Mouse (Mus musculus) cerebellum, postnatal 25 days (tissue): Measurements from ENCODE around the gene Gpr85.

ENCODE experiments used
- DNase-seq, 2 experiments: peaks; one replicate each; pipeline ENCODE4 v3.0.0; 2021; ENCODE audit warnings: mixed read lengths in 2 of 2

The Gpr85 gene

DNA sequence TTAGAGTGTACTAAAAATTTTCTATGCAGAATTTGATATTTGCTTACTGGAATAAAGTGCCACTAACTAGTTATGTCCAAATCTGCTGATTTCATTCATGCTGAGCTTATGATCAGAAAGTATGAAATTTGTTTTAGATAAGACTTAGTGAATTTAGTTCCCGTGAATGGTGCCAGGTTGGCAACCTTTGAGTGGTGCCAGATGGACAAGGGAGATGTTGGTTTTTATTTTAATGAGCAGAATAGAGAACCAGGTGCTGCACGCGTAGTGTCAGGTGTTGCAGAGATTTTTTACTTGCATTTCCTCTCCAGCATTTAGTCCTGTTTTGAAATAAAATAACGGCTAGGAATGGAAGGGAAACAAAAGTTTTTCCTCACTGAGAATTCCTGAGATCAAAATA, 27.6 kb downstream of the Gpr85 start:
- DNase-seq: peak; percentile 59 to 70

DNA sequence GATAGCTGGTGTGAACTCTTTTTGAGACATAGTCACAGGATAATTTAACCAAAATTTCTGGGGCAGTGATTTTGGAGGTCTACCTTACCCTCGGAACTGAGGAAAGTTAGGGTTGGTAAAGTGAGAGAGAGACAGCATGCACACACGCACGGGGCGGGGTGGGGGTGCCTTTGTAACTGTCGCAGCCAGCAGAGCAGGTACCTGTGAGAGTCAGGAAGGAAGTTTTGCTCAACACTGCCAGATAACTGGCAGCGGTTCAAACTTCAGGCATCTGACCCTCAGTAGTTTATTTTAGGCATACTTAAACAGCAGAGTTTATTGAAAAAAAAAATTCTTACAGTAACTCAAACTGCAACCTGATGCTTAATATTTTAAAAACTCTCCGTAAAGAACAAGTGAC, 39.7 kb downstream of the Gpr85 start:
- no peak for DNase-seq

DNA sequence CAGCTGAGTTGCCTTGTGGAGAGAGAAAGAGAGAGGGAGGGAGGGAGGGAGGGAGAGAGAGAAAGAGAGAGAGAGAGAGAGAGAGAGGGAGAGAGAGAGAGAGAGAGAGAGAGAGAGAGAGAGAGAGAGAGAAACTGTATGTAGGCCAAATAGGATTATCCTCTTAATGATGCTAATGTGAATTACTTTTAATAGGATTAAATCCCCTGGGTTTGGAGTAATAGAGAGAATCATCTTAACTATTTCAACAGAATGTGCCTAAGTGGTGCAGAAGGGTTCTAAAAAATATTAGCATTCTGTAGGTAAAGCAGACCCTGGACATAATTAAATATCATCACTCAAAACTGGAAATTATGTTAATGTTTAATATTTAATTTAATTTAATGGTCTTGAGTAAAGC, 42.4 kb downstream of the Gpr85 start:
- DNase-seq: no peak
